Mouse (Mus musculus): ENCODE measurements around the gene Kremen2. TPM values are rescaled to one million over a fixed set of nuclear protein-coding genes. Genes with fewer than 3 reads are reported as not detected.
A peak's percentile ranks its signal among the peaks of the same experiment; 100 is the strongest.

Kremen2 gene
- polyA plus RNA-seq, 1 experiment from 2014 or later, result 0.74 TPM

DNA sequence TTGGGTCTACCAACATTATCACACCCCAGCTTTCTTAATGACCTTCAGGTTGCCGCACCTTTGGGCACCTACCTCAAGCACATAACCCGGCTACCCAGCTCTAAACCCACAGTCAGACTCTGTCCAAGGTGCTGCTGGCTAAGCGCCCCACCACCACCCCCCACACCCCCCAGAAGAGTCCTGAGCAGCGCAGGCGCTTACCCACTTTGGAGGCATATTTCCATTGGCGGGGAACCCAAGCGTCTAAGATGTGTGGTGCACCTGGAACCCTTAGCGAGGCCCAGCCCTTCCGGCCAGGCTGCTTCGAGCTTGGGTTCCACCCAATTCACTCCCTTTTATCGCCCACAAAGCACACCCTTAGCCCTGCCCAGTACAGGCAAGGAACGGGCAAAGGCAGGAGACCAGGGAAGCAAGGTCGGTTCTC is 5.0 kb downstream of the Kremen2 start, which contains the start of gene Paqr4:
Gene Paqr4, minus strand, starts transcription at position 270 of the 424 bp plus-strand sequence.
- Histone ChIP-seq H3K4me1 (replicated peaks; ENCODE audit: control insufficient read depth, insufficient read depth, low read length) (peaks cover 25% of the 10 kb centered on the region), H3K4me3 (replicated peaks; ENCODE audit: low read length) (peak within 1 kb of the TSS; percentile 91), H3K9me3 (ENCODE audit: control insufficient read depth, low read length) (no peaks in the 10 kb centered on the region), H3K36me3 (replicated peaks; ENCODE audit: control insufficient read depth, insufficient read depth) (peaks cover 17% of the 10 kb centered on the region; the same call in 1 of the 2 replicates), H3K27me3 (ENCODE audit: control insufficient read depth, insufficient read depth, low read length) (peaks cover 46% of the 10 kb centered on the region), H3K9ac (peak within 1 kb of the TSS; percentile 94), H3K27ac (peak within 1 kb of the TSS; percentile 82), H3K4me2 (replicated peaks) (peak within 1 kb of the TSS; percentile 70)
- no peak for DNase-seq (ENCODE audit: low spot score)
- 7% methylated on average over 13 of the region's 13 CpGs for WGBS
- ATAC-seq (ENCODE audit: low FRiP score), result no peak; the same call in 1 of the 2 replicates

GRCm38 (mm10) chr17:23740136-23740584 is 5.5 kb downstream of the Kremen2 start:
- WGBS, result under 1% methylated on average over 25 of the region's 46 CpGs
- Histone ChIP-seq H3K4me2 (replicated peaks) (peak overlapping the region; percentile 70), H3K4me1 (replicated peaks; ENCODE audit: control insufficient read depth, insufficient read depth, low read length) (peaks cover 21% of the 10 kb centered on the region), H3K9ac (peak overlapping the region; percentile 94), H3K4me3 (replicated peaks; ENCODE audit: low read length) (peak overlapping the region; percentile 91), H3K9me3 (ENCODE audit: control insufficient read depth, low read length) (no peaks in the 10 kb centered on the region), H3K27ac (peak overlapping the region; percentile 82), H3K36me3 (replicated peaks; ENCODE audit: control insufficient read depth, insufficient read depth) (peaks cover 21% of the 10 kb centered on the region; the same call in 1 of the 2 replicates), H3K27me3 (ENCODE audit: control insufficient read depth, insufficient read depth, low read length) (peaks cover 42% of the 10 kb centered on the region)
- peak; percentile 81 for ATAC-seq (ENCODE audit: low FRiP score)
- peak; percentile 86 for DNase-seq (ENCODE audit: low spot score)

DNA sequence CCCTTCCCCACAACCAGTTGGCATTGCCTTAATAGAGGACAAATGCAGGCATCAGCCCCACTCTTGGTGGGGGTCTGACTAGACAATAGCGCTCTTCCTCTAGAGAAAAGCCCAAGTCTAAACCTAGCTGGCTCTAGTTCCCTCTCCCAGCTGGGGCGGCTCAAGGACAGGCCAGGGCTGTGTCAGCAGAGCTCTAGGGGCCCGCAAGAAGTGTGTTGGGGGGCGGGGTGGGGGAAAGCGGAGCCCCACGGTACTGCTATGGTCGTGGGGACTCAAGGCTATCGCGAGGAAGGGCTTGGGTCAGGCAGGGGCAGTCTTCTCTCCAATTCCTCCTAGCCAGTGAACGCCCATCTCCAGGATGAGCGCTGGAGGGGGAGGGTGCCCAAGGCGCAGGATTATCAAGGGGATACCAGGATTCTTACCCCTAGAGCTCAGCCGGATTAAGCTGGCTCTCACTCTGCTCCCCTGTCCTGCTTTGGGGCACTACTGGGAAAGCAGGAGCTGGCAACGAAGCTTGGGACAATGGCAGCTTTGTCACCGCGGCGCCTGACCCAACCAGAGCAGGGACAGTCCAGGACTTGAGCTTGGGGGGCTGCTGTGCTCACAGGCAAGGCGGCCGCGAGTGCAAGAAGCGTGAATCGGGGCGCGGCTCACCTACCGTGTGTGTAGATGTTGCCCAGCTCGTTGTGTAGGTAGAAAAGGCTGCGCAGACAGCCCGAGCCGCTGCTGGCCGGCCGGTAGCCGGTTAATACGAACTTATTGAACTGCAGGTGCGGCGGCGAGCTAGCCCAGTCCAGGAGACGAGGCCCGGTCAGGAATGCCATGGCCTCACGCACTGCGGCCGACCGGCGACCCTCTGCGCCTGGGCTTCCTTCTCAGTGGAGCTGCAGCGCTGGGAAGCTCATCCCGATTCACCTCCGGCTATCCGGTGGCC is 6.2 kb downstream of the Kremen2 start:
- peak overlapping the region; percentile 82 for H3K27ac ChIP-seq
- H3K4me2 ChIP-seq (replicated peaks), result peak overlapping the region; percentile 70
- peaks cover 15% of the 10 kb centered on the region for H3K4me1 ChIP-seq (replicated peaks; ENCODE audit: control insufficient read depth, insufficient read depth, low read length)
- DNase-seq (ENCODE audit: low spot score) (no peak), ATAC-seq (ENCODE audit: low FRiP score) (peak; percentile 29)
- peaks cover 35% of the 10 kb centered on the region for H3K27me3 ChIP-seq (ENCODE audit: control insufficient read depth, insufficient read depth, low read length)
- under 1% methylated on average over 45 of the region's 48 CpGs for WGBS
- peaks cover 23% of the 10 kb centered on the region; the same call in 1 of the 2 replicates for H3K36me3 ChIP-seq (replicated peaks; ENCODE audit: control insufficient read depth, insufficient read depth)
- H3K9me3 ChIP-seq (ENCODE audit: control insufficient read depth, low read length), result no peaks in the 10 kb centered on the region
- peak overlapping the region; percentile 94 for H3K9ac ChIP-seq
- peak overlapping the region; percentile 91 for H3K4me3 ChIP-seq (replicated peaks; ENCODE audit: low read length)

DNA sequence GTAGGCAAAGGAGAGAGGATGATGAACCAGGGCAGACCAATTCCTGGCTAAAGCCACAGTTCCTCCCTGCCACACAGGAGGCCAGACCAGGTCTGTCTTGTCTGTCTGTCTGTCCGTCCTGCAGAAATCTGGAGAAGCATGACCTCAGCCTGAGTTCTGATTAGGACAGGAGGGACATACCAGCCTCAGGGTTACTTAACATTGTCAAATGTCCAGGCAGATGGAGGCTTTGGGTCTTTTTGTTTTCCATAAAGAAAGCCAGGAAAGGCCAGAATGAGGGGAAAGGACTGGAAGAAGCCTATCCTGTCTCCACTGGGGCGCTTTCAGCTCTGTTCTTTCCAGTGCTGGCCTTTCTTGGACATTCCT is 6.8 kb downstream of the Kremen2 start:
- H3K4me3 ChIP-seq (replicated peaks; ENCODE audit: low read length), result peak overlapping the region; percentile 91
- 0 out of 2 replicates have a peak overlapping the region, but pooled peaks have one; percentile 82 for H3K27ac ChIP-seq
- H3K9me3 ChIP-seq (ENCODE audit: control insufficient read depth, low read length), result no peaks in the 10 kb centered on the region
- DNase-seq (ENCODE audit: low spot score) (no peak), ATAC-seq (ENCODE audit: low FRiP score) (no peak)
- H3K4me2 ChIP-seq (replicated peaks), result peak overlapping the region; percentile 70
- WGBS, result 20% methylated on average over 2 of the region's 2 CpGs
- peaks cover 29% of the 10 kb centered on the region for H3K27me3 ChIP-seq (ENCODE audit: control insufficient read depth, insufficient read depth, low read length)
- H3K36me3 ChIP-seq (replicated peaks; ENCODE audit: control insufficient read depth, insufficient read depth), result peaks cover 23% of the 10 kb centered on the region; the same call in 1 of the 2 replicates
- peaks cover 15% of the 10 kb centered on the region for H3K4me1 ChIP-seq (replicated peaks; ENCODE audit: control insufficient read depth, insufficient read depth, low read length)
- H3K9ac ChIP-seq, result peak overlapping the region; percentile 94

DNA sequence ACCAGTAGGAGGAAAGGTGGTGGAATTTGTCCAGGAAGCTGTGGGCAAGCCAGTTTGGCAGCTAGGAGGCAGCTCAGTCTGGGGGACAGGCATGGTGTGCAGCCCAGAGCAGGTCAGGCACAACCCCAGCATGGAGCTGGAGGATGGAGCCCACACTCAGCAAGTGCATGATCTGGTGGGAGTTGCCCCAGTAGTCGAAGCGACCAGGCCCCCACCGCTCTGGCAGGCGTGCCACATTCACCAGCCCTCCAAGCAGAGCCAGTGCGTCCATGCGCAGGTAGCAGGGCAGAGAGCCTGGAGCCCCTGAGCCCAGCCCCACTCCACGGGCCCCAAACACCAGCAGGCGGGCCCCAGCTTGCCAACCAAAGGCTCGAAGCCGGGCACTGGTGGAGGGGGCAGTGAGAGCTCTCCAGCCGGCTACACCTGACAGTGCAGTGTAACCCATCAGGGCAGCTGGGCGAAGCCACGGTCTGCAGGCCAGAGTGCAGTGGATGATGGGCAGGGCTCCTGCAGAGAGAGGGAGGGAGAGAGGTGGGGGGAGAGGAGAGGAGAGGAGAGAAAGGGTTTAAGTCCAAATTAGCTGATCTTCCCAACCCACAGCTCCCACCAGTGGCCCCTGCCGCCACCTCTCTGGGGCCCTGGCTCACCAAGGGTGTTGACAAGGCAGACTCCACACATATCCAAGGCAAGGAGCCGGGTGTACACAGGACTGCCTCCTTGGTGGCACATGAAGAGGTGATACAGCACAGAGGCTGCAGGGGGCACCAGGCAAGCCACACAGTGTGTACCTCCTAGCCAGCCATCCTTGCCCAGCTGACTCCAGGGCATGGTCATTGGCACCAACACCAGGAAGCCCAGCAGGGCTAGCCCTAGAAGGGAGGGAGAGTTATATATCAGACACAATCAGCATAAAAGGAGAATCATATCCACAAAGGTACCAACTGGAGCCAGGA is 7.9 kb downstream of the Kremen2 start:
- H3K36me3 ChIP-seq (replicated peaks; ENCODE audit: control insufficient read depth, insufficient read depth), result peaks cover 23% of the 10 kb centered on the region; the same call in 1 of the 2 replicates
- ATAC-seq (ENCODE audit: low FRiP score) (no peak), DNase-seq (ENCODE audit: low spot score) (no peak)
- H3K9me3 ChIP-seq (ENCODE audit: control insufficient read depth, low read length), result no peaks in the 10 kb centered on the region
- H3K9ac ChIP-seq, result peak overlapping the region; percentile 94
- WGBS, result 58% methylated on average over 15 of the region's 15 CpGs
- no peak overlapping the region for H3K27ac ChIP-seq
- peaks cover 15% of the 10 kb centered on the region for H3K4me1 ChIP-seq (replicated peaks; ENCODE audit: control insufficient read depth, insufficient read depth, low read length)
- H3K27me3 ChIP-seq (ENCODE audit: control insufficient read depth, insufficient read depth, low read length), result peaks cover 18% of the 10 kb centered on the region
- no peak overlapping the region; the same call in 1 of the 2 replicates for H3K4me3 ChIP-seq (replicated peaks; ENCODE audit: low read length)
- H3K4me2 ChIP-seq (replicated peaks), result peak overlapping the region; percentile 70

DNA sequence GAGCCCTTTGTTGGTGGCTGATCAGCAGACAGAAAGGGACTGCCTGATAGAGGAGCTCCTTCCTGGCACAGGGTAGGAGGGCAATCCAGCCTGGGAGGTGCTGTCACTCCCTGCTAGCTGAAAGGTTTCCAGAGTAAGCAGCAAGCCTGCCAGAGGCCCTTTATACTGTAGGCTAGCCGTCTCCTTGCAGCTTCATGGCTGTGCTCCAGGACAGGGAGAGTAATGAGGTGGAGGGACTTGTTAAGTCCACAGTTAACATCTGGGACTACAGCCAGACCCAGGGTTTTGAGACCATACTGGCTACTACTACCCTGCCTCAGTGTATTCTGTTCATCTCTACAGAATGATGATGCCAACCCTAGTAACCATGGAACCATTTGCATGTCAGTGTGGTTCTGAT is 11.3 kb downstream of the Kremen2 start:
- H3K9ac ChIP-seq, result no peak overlapping the region
- peaks cover 15% of the 10 kb centered on the region for H3K4me1 ChIP-seq (replicated peaks; ENCODE audit: control insufficient read depth, insufficient read depth, low read length)
- ATAC-seq (ENCODE audit: low FRiP score), result no peak
- no peak overlapping the region for H3K4me3 ChIP-seq (replicated peaks; ENCODE audit: low read length)
- no peaks in the 10 kb centered on the region for H3K27me3 ChIP-seq (ENCODE audit: control insufficient read depth, insufficient read depth, low read length)
- WGBS, result 89% methylated on average over 1 of the region's 1 CpGs
- no peak overlapping the region for H3K4me2 ChIP-seq (replicated peaks)
- H3K27ac ChIP-seq, result no peak overlapping the region
- no peak for DNase-seq (ENCODE audit: low spot score)
- peaks cover 23% of the 10 kb centered on the region; the same call in 1 of the 2 replicates for H3K36me3 ChIP-seq (replicated peaks; ENCODE audit: control insufficient read depth, insufficient read depth)
- H3K9me3 ChIP-seq (ENCODE audit: control insufficient read depth, low read length), result no peaks in the 10 kb centered on the region

GRCm38 (mm10) chr17:23730441-23730840 is 15.2 kb downstream of the Kremen2 start:
- Histone ChIP-seq H3K9ac (no peak overlapping the region), H3K4me3 (replicated peaks; ENCODE audit: low read length) (no peak overlapping the region), H3K9me3 (ENCODE audit: control insufficient read depth, low read length) (no peaks in the 10 kb centered on the region), H3K27me3 (ENCODE audit: control insufficient read depth, insufficient read depth, low read length) (no peaks in the 10 kb centered on the region), H3K27ac (no peak overlapping the region), H3K4me2 (replicated peaks) (no peak overlapping the region), H3K36me3 (replicated peaks; ENCODE audit: control insufficient read depth, insufficient read depth) (peaks cover 4% of the 10 kb centered on the region; the same call in 1 of the 2 replicates), H3K4me1 (replicated peaks; ENCODE audit: control insufficient read depth, insufficient read depth, low read length) (peaks cover 3% of the 10 kb centered on the region; the same call in 1 of the 2 replicates)
- no peak for ATAC-seq (ENCODE audit: low FRiP score)
- DNase-seq (ENCODE audit: low spot score), result no peak
- 89% methylated on average over 1 of the region's 1 CpGs for WGBS

GRCm38 (mm10) chr17:23726758-23727142 is 18.9 kb downstream of the Kremen2 start:
- Histone ChIP-seq H3K9me3 (ENCODE audit: control insufficient read depth, low read length) (no peaks in the 10 kb centered on the region), H3K4me1 (replicated peaks; ENCODE audit: control insufficient read depth, insufficient read depth, low read length) (peaks cover 3% of the 10 kb centered on the region; the same call in 1 of the 2 replicates), H3K27ac (peak overlapping the region; percentile 70; the same call in 1 of the 2 replicates), H3K4me2 (replicated peaks) (peak overlapping the region; percentile 94), H3K9ac (peak overlapping the region; percentile 65), H3K27me3 (ENCODE audit: control insufficient read depth, insufficient read depth, low read length) (no peaks in the 10 kb centered on the region), H3K4me3 (replicated peaks; ENCODE audit: low read length) (peak overlapping the region; percentile 95), H3K36me3 (replicated peaks; ENCODE audit: control insufficient read depth, insufficient read depth) (no peaks in the 10 kb centered on the region)
- peak; percentile 65 for DNase-seq (ENCODE audit: low spot score)
- ATAC-seq (ENCODE audit: low FRiP score), result peak; percentile 80
- 0% methylated on average over 20 of the region's 20 CpGs for WGBS

All from hindbrain, embryonic 14.5 days (tissue).